Mouse (Mus musculus) right cerebral cortex, adult 18-20 months (tissue): Measurements from ENCODE around the gene Dnajc19.

Source experiments
- DNase-seq: peaks from one replicate; pipeline ENCODE4 v3.0.0; 2022; ENCODE audit warnings: mixed read lengths

The Dnajc19 gene

DNA sequence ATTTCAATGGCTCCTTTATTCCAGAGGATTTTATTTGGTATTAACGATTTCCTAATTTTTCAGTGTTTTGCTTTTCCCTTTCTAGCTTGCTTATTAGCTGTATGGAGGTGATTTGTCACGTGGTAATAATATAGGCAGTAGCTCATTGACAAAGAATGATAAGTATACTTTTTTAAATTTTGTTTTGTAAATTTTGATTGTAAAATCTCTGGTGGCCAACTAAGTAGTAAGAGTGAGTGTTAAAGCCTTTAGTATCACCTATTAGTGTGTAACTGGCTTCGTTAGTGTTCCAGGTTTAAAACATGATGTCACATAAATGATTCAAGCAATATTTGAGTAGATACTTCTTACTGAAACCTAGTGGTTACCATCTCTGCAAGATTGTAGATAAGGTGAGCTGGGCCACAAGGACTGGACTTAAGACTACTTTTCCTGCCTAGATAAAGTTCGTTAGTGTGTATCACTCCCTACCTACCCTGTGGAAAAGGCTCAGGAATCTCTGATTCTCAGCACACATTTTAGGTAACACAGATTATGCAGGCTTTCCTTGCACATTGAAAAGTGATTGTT, 59.8 kb downstream of the Dnajc19 start:
- DNase-seq, result no peak

DNA sequence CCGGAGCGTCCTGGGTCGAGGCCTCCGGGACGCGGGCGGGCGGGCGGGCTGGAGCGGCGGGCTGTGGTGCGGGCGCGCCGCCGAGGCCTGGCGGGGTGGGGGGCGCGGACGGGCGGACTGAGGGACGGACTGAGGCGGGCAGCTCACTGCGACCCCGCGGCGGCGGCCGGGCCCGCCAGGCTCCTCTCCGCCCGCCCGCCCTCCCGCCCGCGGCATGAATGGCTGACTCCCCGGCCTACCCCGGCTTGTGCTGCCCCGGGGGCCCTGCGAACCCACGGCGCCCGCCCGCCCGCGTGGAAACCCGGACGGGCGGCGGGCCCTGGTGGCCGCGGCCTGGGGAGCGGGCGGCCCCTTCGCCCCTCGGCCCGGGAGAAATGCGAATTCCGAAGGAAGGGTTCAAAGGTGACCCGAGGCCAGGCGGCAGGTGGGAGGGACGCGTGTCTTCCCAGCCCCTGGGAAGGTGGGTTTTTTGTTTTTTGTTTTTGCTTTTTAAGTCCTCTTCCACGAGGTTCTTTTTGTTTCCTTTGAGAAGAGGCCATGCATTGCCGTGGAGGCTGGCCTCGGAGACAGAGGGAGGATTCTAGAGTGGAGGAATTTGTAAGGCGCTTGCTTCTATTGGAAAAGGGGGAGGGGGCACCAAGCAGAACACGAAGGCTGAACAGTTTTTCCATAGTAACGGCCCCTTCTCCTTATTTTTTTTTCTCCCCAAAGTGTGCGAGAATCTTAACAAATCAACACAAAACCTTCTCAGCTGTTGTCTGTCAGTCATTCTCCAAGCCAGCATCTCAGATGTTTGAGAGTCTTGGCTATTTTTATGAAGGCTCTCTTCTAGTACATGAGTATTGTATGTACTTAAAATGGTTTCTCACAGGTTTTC, 60.5 kb downstream of the Dnajc19 start:
- no peak for DNase-seq

DNA sequence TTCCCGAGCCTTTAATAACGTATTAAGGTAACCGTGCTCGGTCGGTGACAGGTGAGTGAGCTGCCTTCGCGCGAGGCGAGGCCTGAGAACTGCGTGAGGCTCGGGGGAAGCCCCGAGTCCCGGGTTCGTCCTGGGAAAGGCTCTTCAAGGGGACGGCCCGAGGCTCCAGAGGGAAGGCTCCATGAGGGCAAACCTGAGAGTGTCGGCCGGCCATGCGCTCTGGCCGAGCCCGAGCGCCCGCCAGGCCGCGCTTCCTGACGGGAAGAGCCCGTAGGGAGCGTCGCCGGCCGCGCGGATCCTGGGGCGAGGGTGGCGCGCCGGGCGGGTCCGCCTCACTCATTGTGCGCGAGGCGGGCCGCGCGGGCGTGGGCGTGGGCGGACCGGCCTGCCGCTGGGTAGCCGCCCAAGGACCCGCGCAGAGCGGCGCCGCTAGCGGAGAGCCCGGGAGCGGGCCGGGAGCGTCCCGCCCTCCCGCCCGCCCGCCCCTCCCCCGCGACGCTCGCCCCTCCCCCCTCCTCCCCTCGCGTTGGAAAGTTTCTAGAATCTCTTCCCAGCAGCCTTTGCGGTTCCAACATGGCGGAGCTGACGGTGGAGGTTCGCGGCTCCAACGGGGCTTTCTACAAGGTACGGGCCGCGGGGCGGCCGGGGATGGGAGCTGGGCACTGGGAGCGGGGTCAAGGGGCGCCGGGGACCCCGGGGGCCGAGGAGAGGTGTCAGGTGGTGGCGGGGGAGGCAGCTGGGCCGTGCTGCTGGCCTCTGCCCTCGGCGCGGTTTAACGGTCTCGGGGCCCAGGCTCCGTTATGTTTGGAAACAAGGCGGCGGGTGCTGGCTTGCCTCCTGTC, 61.4 kb downstream of the Dnajc19 start, which contains the start of gene Fxr1:
Fxr1 (plus strand) TSS at position 404 of the 842 bp plus-strand sequence.
- DNase-seq, result peak; percentile 84

DNA sequence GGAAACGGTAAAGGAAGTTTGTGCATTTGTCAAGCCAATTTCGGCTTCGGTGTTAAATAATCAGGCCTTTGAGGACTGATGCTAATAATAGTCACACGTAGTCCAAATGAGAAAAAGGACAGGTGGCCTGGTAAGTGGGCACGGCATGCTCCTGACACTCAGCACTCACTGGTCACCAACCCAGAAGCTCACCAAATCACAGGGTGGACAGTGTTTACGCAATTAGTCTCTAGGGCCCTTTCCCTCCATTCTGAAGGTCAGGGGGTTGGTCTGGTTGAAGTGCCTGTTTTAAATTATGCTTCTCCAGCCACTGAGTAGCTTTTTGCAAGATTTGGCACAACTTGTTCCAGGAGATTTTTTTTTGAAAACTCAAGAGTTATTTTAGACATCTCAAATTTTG, 72.9 kb downstream of the Dnajc19 start:
- no peak for DNase-seq

DNA sequence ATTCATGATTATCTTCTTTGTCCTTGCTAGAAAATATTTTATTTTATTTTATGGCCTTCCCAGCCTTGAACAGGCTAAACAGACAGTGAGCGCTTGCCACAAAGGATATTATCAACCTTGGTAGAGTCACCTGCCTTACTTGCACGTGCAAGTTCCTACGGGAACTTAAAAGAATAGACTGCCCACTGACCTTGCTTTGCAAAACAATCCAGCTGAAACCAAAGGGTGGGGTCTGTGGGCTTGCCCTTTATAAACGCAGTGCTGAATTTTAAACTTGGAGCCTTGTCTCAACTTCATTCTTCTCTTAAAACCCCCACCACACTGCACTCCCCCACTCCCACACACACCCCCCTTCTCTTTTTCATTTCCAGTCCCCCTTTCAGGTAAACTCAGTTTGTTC, 73.5 kb downstream of the Dnajc19 start:
- DNase-seq, result no peak

DNA sequence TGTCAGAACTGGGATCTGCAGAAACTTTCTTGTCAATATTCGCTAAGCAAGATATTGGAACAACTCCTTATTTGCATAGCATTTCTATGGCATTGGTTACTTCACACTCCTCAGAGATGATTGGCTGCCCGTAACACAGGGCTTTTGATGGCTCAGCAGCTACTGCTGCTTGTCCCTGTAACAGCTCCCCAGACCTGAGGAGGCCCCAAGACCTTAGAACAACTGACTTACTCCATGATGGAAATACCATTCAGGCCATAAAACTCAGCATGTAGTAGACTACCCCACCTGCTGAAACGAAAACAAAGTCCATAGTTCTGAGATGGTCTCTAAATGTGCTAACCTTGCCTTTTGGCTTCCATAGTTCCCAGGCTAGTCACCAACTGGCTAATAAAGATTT, 74.3 kb downstream of the Dnajc19 start:
- DNase-seq, result no peak

DNA sequence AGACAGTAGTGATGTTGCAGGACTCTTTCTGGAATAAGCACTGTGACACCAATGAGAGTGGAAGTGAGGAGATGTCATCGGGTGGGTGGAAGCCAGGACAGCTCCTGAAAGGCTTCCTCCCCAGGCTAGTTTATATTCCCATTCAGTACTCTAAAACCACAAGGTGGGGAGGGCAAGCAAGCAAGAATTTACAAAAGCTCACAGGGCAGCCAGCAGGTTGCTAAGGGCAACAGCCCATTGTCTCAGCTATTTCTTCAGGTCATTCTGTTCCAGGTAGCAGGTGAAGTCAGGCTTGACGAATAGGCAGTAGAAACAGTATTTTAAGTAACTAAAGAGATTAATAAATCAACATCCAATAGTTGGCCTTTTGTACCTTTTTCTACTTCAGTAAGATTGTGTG, 74.8 kb downstream of the Dnajc19 start:
- DNase-seq, result no peak
